Mouse (Mus musculus) urinary bladder, postnatal 4 days (tissue): ENCODE results near the gene Sult2a7.

Experiments
- DNase-seq, 2 experiments: peaks; one replicate each; pipeline ENCODE4 v3.0.0; 2021 to 2022; ENCODE audit warnings: low spot score in 2 of 2

Sult2a7 gene

GRCm38 (mm10) chr7:14494130-14494529, at the start of gene Sult2a7:
Gene Sult2a7, minus strand, starts transcription at chr7:14494230.
- no peak for DNase-seq

DNA sequence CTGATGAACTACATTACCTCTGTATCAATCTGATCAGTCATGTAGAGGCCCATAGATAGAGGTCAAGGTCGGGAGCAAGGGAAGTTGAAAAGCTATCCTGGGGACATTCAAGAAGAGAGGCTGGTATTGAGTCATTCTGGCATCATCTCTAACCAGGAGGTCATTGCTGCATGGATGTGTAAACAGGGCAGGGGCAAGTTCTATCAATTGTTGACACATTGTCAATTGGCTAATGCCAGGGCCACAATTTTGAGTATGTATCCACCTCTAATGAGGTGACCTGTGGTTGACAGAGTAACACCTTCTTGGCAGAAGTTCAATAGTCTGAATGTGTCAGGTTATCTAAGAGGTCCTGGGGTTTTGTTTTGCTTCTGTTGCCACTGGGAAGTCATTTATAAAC, 31.2 kb upstream of the Sult2a7 start:
- no peak for DNase-seq

GRCm38 (mm10) chr7:14522636-14523035, 28.6 kb upstream of the Sult2a7 start:
- no peak for DNase-seq

- no peak for DNase-seq
Observed at GRCm38 (mm10) chr7:14518301-14518700, 24.3 kb upstream of the Sult2a7 start.

- DNase-seq: no peak
Observed at GRCm38 (mm10) chr7:14492886-14493285, 1.1 kb downstream of the Sult2a7 start.

DNA sequence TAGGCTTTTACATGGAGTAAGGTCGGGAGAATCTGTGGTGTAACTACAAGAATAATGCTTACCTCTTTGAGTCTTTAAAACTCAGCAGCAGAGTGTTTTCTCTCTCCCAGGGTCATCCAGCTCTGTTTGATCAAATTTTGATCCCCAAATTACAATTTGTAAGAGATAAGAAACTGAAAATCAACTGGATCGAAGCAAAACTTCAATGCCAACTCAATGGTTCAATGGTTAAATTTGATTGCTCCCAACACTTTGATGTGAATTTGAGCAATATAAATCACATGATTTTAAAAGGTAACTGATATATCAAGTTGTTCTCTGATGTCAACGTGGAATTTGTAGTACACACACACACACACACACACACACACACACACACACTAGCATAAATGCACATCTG, 47.5 kb downstream of the Sult2a7 start, which contains the start of gene Sult2a8:
Gene Sult2a8 (minus strand): TSS at position 236 of the 400 bp plus-strand sequence.
- DNase-seq: no peak

GRCm38 (mm10) chr7:14439581-14439980, 54.4 kb downstream of the Sult2a7 start:
- no peak for DNase-seq

GRCm38 (mm10) chr7:14438484-14438883, 55.5 kb downstream of the Sult2a7 start:
- DNase-seq: no peak

DNA sequence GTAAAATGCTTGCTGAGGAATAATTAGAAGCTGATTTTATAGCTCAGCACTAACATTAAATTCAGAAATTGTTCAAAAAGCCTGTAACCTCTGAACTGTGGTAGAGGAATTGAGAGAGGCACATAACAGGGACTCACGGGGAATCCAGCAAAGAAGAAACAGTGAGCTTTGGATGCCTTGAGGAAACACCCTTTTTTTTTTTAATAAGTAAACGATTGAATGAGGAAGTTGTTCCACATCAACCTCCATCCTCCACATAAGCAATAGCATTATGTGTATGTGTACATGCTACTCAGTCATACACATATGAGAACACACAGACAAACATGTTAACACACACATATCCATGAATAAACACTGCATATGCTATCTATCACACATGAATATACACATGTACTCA, 56.0 kb downstream of the Sult2a7 start:
- DNase-seq: no peak
